Mouse (Mus musculus): ENCODE results near the gene Slc13a2.
A peak's percentile ranks its signal among the peaks of the same experiment; 100 is the strongest.

DNA sequence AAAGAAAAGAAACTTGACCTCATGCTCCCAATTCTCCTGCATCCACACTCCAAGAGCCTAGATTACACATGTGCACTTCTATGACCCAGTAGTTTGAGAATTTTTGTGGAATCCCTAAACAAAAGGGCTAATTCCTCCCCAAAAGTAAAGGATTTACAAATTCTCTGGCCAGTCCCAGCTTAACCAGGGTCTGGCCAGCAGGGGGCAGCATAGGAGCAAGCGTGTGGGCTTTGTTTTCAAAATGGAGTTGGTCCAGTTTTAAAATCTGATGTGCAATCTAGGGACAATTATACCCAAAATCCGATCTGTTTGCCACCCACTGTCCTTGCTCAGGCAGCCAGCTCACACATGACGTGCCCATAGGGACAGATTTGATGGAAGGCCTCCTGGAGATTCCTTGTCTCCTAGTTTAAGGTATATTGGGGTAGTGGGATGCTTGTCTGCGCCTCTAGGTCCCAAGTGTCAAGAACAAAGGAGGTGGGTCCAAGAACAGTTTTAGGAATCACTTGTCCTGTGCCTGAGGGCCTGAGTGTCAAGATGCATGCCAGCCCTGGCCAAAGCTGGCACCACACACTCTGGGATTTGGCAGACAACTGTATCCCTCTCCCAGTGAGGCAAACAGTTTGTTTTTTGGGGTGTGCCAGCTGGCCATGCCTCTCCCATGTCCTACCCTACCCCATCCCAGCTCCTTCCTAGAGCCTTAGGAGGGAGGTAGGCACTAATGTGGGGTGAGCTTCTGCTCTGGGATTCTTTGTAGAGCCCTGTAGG, 66.4 kb downstream of the Slc13a2 start:
- TF ChIP-seq CTCF (IDR thresholded peaks at IDR 0.05; ENCODE audit: control insufficient read depth, insufficient read depth, insufficient replicate concordance, low read depth, low read length) (peak; percentile 67), POLR2A (IDR thresholded peaks at IDR 0.05; ENCODE audit: control insufficient read depth, low read depth, low read length) (no peak)

Data from testis, adult 2 months (tissue).